Mouse (Mus musculus): Measurements from ENCODE around the gene Iqgap3. TPM values are rescaled to one million over a fixed set of nuclear protein-coding genes. Genes with fewer than 3 reads are reported as not detected.

The Iqgap3 gene
- polyA plus RNA-seq, 1 experiment from 2014 or later = 1.8 TPM

DNA sequence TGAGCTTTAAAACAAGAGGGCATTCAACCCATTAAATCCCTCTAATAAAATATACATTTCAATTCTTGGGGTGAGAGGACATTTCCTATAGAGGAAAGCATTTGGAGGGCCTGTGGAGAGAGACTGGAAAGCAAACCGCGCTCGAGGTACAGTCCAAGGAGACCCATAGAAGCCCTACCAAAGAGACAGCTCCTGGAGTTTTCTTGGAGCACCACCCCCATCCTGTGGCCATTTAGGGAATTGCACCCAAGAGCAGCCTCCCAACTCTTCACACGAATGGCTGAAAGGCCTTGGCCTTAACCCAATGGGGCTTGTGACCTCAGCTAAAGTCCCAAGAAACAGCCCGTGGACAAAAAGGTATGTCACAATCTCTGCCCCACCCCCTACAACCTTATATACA, 10.0 kb upstream of the Iqgap3 start:
- H3K4me3 ChIP-seq (ENCODE audit: low read depth, low read length) = no peak overlapping the region
- H3K27me3 ChIP-seq (ENCODE audit: control insufficient read depth, insufficient read depth, low read depth, low read length) = no peaks in the 10 kb centered on the region
- H3K4me1 ChIP-seq (ENCODE audit: control insufficient read depth, insufficient read depth, low read length) = no peaks in the 10 kb centered on the region
- no peaks in the 10 kb centered on the region for H3K9me3 ChIP-seq (replicated peaks; ENCODE audit: control insufficient read depth, low read length, poor library complexity, severe bottlenecking)
- no peak overlapping the region for H3K27ac ChIP-seq (ENCODE audit: low read length)
- no peaks in the 10 kb centered on the region for H3K36me3 ChIP-seq (ENCODE audit: control insufficient read depth, insufficient read depth, low read length)
- no peak overlapping the region for H3K9ac ChIP-seq (ENCODE audit: low read depth, low read length)
- WGBS = 1% methylated on average over 5 of the region's 5 CpGs
- H3K4me2 ChIP-seq (ENCODE audit: low read length) = no peak overlapping the region
- peak; percentile 78 for ATAC-seq

DNA sequence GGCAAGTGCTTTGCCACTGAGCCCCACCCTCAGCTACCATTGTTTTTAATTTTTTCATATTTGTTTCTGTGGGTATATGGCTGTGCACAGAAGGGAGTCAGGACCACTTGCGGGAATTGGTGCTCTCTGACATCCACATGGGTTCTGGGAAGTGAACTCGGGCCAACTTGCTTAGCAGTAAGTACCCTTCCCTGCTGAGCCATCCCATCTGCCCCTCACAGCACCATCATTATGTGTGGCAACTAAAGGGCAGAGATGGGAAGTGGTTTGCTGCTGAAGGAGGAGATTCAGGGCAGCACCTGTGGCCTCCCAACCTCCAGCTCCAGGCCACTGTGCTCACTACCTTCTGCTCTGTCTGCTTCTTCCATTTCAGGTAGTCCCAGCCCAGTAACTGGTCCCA, 8.1 kb upstream of the Iqgap3 start:
- no peak for ATAC-seq
- no peak overlapping the region for H3K4me2 ChIP-seq (ENCODE audit: low read length)

DNA sequence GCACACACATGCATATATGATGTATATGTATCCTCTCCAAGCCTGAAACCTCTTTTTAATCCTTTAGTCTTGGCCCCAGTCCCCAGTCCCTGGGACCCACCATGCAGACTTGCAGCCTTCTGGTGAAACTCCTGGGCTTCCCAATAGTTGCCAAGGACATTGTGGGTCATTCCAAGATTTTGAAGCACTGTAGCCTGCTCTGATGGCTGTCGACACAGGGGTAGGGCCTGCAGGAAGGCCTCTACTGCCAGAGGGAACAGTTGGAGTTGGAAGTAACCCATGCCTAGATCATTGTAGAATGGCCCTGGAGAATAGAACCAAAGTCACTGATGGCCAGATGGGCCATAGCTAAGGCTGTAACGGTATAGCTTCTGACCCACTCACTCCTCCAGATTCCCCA, 7.4 kb upstream of the Iqgap3 start:
- Histone ChIP-seq H3K9ac (ENCODE audit: low read depth, low read length) (no peak overlapping the region), H3K9me3 (replicated peaks; ENCODE audit: control insufficient read depth, low read length, poor library complexity, severe bottlenecking) (no peaks in the 10 kb centered on the region), H3K27me3 (ENCODE audit: control insufficient read depth, insufficient read depth, low read depth, low read length) (no peaks in the 10 kb centered on the region), H3K4me1 (ENCODE audit: control insufficient read depth, insufficient read depth, low read length) (no peaks in the 10 kb centered on the region), H3K27ac (ENCODE audit: low read length) (no peak overlapping the region), H3K4me2 (ENCODE audit: low read length) (no peak overlapping the region), H3K4me3 (ENCODE audit: low read depth, low read length) (no peak overlapping the region), H3K36me3 (ENCODE audit: control insufficient read depth, insufficient read depth, low read length) (no peaks in the 10 kb centered on the region)
- no peak for ATAC-seq
- WGBS = 71% methylated on average over 2 of the region's 2 CpGs

More for the DNA sequence above, 8.1 kb upstream of the Iqgap3 start:
- H3K9me3 ChIP-seq (replicated peaks; ENCODE audit: control insufficient read depth, low read length, poor library complexity, severe bottlenecking) = no peaks in the 10 kb centered on the region
- WGBS = 82% methylated on average over 2 of the region's 2 CpGs
- no peaks in the 10 kb centered on the region for H3K27me3 ChIP-seq (ENCODE audit: control insufficient read depth, insufficient read depth, low read depth, low read length)
- H3K9ac ChIP-seq (ENCODE audit: low read depth, low read length) = no peak overlapping the region
- H3K36me3 ChIP-seq (ENCODE audit: control insufficient read depth, insufficient read depth, low read length) = no peaks in the 10 kb centered on the region
- H3K27ac ChIP-seq (ENCODE audit: low read length) = no peak overlapping the region
- H3K4me3 ChIP-seq (ENCODE audit: low read depth, low read length) = no peak overlapping the region
- no peaks in the 10 kb centered on the region for H3K4me1 ChIP-seq (ENCODE audit: control insufficient read depth, insufficient read depth, low read length)

DNA sequence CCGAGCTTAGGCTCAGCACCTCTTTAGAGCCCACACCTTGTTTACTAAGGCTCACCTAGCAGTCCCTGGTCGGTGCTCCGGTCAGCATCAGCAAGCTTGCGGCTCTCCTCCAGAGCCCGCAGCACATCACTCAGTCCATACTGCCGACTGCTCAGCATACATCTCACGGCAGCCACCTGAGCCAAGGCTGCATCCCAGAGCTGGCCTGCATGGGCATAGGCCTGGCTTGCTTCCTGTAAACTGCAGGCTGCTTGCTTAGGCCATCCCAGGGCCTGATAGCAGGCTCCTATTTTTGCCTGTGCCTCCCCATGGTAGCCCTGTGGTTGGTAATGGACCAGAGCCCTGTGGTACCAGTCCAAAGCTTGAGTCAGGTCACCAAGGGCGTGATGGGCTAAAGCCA, 7.0 kb upstream of the Iqgap3 start:
- Histone ChIP-seq H3K36me3 (ENCODE audit: control insufficient read depth, insufficient read depth, low read length) (no peaks in the 10 kb centered on the region), H3K9me3 (replicated peaks; ENCODE audit: control insufficient read depth, low read length, poor library complexity, severe bottlenecking) (no peaks in the 10 kb centered on the region), H3K27ac (ENCODE audit: low read length) (no peak overlapping the region), H3K4me3 (ENCODE audit: low read depth, low read length) (no peak overlapping the region), H3K4me2 (ENCODE audit: low read length) (no peak overlapping the region), H3K4me1 (ENCODE audit: control insufficient read depth, insufficient read depth, low read length) (no peaks in the 10 kb centered on the region), H3K27me3 (ENCODE audit: control insufficient read depth, insufficient read depth, low read depth, low read length) (no peaks in the 10 kb centered on the region), H3K9ac (ENCODE audit: low read depth, low read length) (no peak overlapping the region)
- no peak for ATAC-seq
- 78% methylated on average over 8 of the region's 8 CpGs for WGBS

DNA sequence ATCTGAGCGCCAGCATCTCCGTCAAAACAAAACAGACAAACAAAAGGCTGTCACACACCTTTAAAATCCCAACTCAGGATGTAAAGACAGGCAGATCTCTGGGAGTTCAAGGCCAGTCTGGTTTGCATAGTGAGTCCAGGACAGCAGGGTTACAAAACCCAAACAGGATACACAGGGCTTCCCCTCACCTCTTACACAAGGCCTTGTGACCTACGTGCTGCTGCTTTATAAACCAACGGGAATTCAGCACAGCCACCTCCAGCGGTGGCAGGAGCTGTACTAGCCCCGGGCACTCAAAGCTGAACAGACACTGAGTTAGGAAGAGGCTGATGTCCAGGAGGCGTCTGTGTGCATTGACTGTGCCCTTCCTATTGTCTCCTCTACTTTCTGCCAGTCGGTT, 4.3 kb upstream of the Iqgap3 start:
- H3K4me3 ChIP-seq (ENCODE audit: low read depth, low read length) = no peak overlapping the region
- 37% methylated on average over 8 of the region's 8 CpGs for WGBS
- ATAC-seq = no peak
- no peaks in the 10 kb centered on the region for H3K9me3 ChIP-seq (replicated peaks; ENCODE audit: control insufficient read depth, low read length, poor library complexity, severe bottlenecking)
- no peaks in the 10 kb centered on the region for H3K27me3 ChIP-seq (ENCODE audit: control insufficient read depth, insufficient read depth, low read depth, low read length)
- H3K9ac ChIP-seq (ENCODE audit: low read depth, low read length) = no peak overlapping the region
- H3K4me1 ChIP-seq (ENCODE audit: control insufficient read depth, insufficient read depth, low read length) = 0 out of 2 replicates have a peak, but pooled peaks cover 3% of the 10 kb centered on the region
- no peaks in the 10 kb centered on the region for H3K36me3 ChIP-seq (ENCODE audit: control insufficient read depth, insufficient read depth, low read length)
- H3K27ac ChIP-seq (ENCODE audit: low read length) = no peak overlapping the region
- H3K4me2 ChIP-seq (ENCODE audit: low read length) = no peak overlapping the region

DNA sequence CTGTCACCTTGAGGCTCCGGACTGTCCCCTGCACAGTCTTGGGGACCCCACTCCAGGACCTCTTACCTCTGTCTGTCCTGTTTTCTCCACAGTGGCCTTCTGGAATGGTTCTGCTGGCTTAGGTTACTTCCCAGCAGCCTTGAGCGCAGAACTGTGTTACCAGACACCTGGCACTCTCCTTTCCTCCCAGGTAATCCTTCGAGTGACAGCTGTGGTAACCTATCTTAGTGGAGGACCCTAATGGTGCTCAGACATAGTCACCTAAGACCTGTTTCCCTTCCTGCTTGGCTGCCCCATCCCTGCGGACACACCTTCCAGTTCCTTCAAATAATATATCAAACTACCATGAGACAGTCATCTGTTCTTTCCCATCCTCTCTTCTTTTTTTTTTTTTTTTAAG, 3.6 kb upstream of the Iqgap3 start, which contains the start of gene Ttc24:
TSS of gene Ttc24 (minus strand) at position 101 of the 400 bp plus-strand sequence.
- ATAC-seq = no peak
- no peaks in the 10 kb centered on the region for H3K27me3 ChIP-seq (ENCODE audit: control insufficient read depth, insufficient read depth, low read depth, low read length)
- no peak within 1 kb of the TSS for H3K4me2 ChIP-seq (ENCODE audit: low read length)
- H3K9ac ChIP-seq (ENCODE audit: low read depth, low read length) = no peak within 1 kb of the TSS
- no peak within 1 kb of the TSS for H3K4me3 ChIP-seq (ENCODE audit: low read depth, low read length)
- H3K27ac ChIP-seq (ENCODE audit: low read length) = no peak within 1 kb of the TSS
- 74% methylated on average over 4 of the region's 4 CpGs for WGBS
- no peaks in the 10 kb centered on the region for H3K36me3 ChIP-seq (ENCODE audit: control insufficient read depth, insufficient read depth, low read length)
- no peaks in the 10 kb centered on the region for H3K9me3 ChIP-seq (replicated peaks; ENCODE audit: control insufficient read depth, low read length, poor library complexity, severe bottlenecking)
- 0 out of 2 replicates have a peak, but pooled peaks cover 3% of the 10 kb centered on the region for H3K4me1 ChIP-seq (ENCODE audit: control insufficient read depth, insufficient read depth, low read length)

DNA sequence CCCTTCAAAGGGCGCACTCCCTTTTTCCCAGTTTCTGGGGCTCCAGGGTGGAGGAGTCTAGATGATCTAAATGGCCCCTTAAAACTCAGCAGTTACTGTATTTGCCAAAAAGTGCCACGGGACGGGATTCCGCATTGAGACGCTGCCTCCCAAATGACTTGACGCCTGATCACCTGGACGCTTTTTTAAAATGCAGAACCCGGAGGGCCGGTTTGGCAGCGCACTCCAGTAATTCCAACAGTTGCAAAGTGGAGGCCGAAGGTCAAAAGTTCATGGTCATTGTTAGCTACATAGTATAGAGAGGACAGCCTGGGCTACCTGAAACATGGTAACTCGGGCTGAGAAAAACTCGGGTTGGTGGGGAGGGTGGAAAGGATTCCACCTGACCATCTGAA, 450 bp downstream of the Iqgap3 start:
- H3K9ac ChIP-seq (ENCODE audit: low read depth, low read length) = no peak overlapping the region
- H3K4me2 ChIP-seq (ENCODE audit: low read length) = peak overlapping the region; percentile 85
- no peaks in the 10 kb centered on the region for H3K36me3 ChIP-seq (ENCODE audit: control insufficient read depth, insufficient read depth, low read length)
- no peak for ATAC-seq
- H3K27me3 ChIP-seq (ENCODE audit: control insufficient read depth, insufficient read depth, low read depth, low read length) = no peaks in the 10 kb centered on the region
- 0 out of 2 replicates have a peak, but pooled peaks cover 3% of the 10 kb centered on the region for H3K4me1 ChIP-seq (ENCODE audit: control insufficient read depth, insufficient read depth, low read length)
- peak overlapping the region; percentile 38 for H3K4me3 ChIP-seq (ENCODE audit: low read depth, low read length)
- no peak overlapping the region for H3K27ac ChIP-seq (ENCODE audit: low read length)
- WGBS = 2% methylated on average over 13 of the region's 13 CpGs
- no peaks in the 10 kb centered on the region for H3K9me3 ChIP-seq (replicated peaks; ENCODE audit: control insufficient read depth, low read length, poor library complexity, severe bottlenecking)

DNA sequence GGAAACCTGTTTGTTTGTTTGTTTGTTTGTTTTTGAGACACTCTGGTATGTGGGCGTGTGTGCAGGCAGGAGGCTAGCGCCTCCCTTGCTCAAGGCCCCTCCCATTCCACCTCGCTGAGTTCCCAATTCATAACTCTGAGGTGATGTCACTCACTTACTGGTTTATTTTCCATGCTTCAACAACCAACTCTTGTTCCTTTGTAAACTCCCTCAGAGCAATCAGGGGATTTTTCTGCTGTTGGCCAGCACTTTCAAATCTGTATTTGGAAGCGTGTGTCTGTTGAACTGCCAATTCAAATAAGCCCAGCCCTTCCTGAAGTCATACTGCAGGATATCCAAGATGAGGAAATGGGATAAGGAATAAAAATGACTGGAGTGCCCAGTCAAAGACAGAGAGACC, 892 bp downstream of the Iqgap3 start:
- Histone ChIP-seq H3K9ac (ENCODE audit: low read depth, low read length) (no peak overlapping the region), H3K27ac (ENCODE audit: low read length) (no peak overlapping the region), H3K4me1 (ENCODE audit: control insufficient read depth, insufficient read depth, low read length) (0 out of 2 replicates have a peak, but pooled peaks cover 3% of the 10 kb centered on the region), H3K9me3 (replicated peaks; ENCODE audit: control insufficient read depth, low read length, poor library complexity, severe bottlenecking) (no peaks in the 10 kb centered on the region), H3K4me2 (ENCODE audit: low read length) (peak overlapping the region; percentile 85; the same call in 1 of the 2 replicates), H3K4me3 (ENCODE audit: low read depth, low read length) (no peak overlapping the region), H3K36me3 (ENCODE audit: control insufficient read depth, insufficient read depth, low read length) (no peaks in the 10 kb centered on the region), H3K27me3 (ENCODE audit: control insufficient read depth, insufficient read depth, low read depth, low read length) (no peaks in the 10 kb centered on the region)
- ATAC-seq = no peak
- 24% methylated on average over 4 of the region's 4 CpGs for WGBS

DNA sequence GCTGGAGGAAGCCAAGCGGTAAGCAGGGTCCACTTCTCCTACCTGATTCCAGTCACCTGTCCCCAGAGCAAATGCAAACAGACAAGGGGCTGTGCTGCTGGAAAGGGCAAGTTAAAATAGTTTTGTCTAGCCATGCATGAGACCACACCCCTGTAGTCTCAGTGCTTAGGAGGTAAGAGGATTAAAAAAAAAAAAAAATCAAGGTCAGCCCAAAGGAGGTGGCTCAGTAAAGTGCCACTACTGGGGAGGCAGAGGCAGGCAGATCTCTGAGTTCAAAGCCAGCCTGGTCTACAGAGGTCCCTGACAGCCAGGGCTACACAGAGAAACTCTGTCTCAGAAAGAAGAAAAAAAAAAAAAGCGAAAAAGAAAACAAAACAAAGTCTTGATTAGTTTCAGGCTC, 2.2 kb downstream of the Iqgap3 start:
- H3K4me2 ChIP-seq (ENCODE audit: low read length) = no peak overlapping the region

More for the DNA sequence above, 2.2 kb downstream of the Iqgap3 start:
- Histone ChIP-seq H3K27me3 (ENCODE audit: control insufficient read depth, insufficient read depth, low read depth, low read length) (no peaks in the 10 kb centered on the region), H3K27ac (ENCODE audit: low read length) (no peak overlapping the region), H3K36me3 (ENCODE audit: control insufficient read depth, insufficient read depth, low read length) (no peaks in the 10 kb centered on the region), H3K9me3 (replicated peaks; ENCODE audit: control insufficient read depth, low read length, poor library complexity, severe bottlenecking) (no peaks in the 10 kb centered on the region), H3K4me1 (ENCODE audit: control insufficient read depth, insufficient read depth, low read length) (0 out of 2 replicates have a peak, but pooled peaks cover 3% of the 10 kb centered on the region), H3K4me3 (ENCODE audit: low read depth, low read length) (no peak overlapping the region), H3K9ac (ENCODE audit: low read depth, low read length) (no peak overlapping the region)
- no peak for ATAC-seq
- WGBS = 100% methylated on average over 2 of the region's 2 CpGs

Measured in midbrain, embryonic 16.5 days (tissue).